Mouse (Mus musculus) small intestine, adult 2 months (tissue): ENCODE data around the gene Hap1.
A peak's percentile ranks its signal among the peaks of the same experiment; 100 is the strongest.

Source experiments
- CTCF ChIP-seq: fragments of 200-500 bp; IDR thresholded peaks from 2 replicates; pipeline ENCODE4 v1.5.1; 2012; ENCODE audit warnings: low read depth, mild to moderate bottlenecking, control low read depth, inconsistent platforms, low read length, moderate library complexity, mixed read lengths; ENCODE audit not compliant: insufficient replicate concordance, insufficient read length; ENCODE audit errors: extremely low read depth
- POLR2A ChIP-seq: fragments of 200-500 bp; IDR thresholded peaks from 2 replicates; pipeline ENCODE4 v1.6.1; 2012; ENCODE audit warnings: low read depth, mild to moderate bottlenecking, control low read depth, inconsistent platforms, low read length, moderate library complexity

DNA sequence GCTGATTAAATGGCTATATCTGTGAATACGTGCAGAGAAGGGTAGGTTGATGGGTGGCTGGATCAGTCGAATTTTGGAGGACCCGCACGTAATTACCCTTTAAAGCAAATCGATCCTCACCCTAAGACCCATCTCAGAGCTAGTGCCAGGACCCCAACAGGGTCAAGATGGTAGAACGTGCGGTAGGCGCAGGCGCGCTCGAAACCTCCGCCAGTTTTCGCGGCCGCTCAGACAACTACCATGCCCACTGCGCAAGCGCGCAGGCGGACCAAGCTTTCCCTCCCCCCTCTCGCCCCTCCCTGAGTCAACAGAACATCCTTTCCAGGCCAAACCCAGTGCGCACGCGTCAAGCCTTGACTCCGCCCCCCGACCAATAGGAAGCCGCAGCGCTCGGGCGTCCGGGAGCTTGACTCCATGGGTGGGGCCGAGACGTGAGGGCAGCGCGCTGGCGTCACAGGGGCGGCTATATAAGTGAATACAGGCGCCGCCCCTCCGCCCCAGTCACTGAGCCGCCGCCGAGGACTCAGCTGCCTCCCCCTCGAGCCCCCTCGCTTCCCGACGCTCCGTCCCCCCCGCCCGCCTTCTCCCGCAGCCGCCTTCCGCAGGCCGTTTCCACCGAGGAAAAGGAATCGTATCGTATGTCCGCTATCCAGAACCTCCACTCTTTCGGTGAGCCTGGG, 36.3 kb downstream of the Hap1 start, which contains the start of gene Eif1:
- TF ChIP-seq POLR2A, result peak; percentile 74
- TF ChIP-seq CTCF, result no peak
